Mouse (Mus musculus) frontal cortex, postnatal 14 days (tissue): ENCODE data around the gene Vps11.
A peak's percentile ranks its signal among the peaks of the same experiment; 100 is the strongest.
"Not testable (repeated sequence)": the region's sequence is repeated elsewhere in the genome, so short reads cannot be mapped to it uniquely, and the experiment has no call there.

ENCODE experiments used
- DNase-seq, 2 experiments: peaks; one replicate each; pipeline ENCODE4 v3.0.0; 2022; ENCODE audit warnings: low spot score in 2 of 2

The Vps11 gene

DNA sequence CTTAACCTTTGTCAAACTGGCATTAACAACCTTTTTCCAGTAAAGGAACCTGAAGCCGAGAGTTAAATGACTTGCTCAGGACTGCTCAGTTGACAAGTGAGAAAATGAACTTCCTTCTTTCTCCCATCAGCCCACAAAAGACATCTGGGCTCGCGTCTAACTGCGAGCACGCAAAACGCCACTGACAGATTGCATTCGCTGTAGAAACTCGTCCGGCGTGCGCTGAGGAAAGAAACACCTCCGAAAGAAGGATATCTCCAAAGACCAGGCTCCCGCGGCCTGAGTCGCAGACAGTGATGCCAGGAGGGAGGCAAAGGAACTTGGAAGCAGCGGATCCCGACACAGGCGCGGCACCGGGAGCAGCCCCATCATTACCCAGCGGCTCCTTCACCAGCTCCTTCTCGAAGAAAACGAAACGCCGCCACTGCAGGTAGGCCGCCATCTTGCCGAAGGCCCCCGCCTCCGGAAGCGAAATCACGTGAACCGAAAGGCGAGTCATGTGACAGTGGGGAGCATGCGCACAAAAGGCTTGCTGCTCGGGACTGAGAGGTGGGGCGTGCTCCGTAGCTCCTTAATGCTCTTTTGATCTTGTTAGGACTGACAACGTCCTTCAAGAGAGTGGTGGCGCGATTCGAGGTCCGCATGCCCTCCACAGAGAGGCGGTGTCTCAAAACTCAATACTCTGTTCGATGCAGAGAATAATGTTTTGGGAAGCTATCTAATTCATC is at the start of gene Vps11:
Gene Vps11, minus strand, starts transcription at position 481 of the 728 bp plus-strand sequence.
- peak; percentile 87 to 92 for DNase-seq

- DNase-seq = no peak
These were observed 49.3 kb upstream of the Vps11 start for GRCm38 (mm10) chr9:44410647-44411336.

DNA sequence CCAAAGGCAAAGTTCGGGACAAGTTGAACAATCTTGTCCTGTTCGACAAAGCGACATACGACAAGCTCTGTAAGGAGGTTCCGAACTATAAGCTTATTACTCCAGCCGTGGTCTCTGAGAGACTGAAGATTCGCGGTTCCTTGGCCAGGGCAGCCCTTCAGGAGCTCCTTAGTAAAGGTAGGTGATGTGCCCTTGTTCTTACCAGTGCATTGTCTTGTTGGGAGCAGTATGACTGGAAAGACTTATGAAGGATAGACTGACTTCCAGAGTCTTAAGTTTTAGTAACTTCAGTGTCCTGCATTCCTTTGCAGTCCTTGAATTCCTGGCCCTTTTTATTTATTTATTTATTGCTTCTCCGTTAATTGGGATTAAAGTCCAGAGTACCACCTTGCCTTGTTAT is 47.2 kb upstream of the Vps11 start:
- not testable (repeated sequence) for DNase-seq

DNA sequence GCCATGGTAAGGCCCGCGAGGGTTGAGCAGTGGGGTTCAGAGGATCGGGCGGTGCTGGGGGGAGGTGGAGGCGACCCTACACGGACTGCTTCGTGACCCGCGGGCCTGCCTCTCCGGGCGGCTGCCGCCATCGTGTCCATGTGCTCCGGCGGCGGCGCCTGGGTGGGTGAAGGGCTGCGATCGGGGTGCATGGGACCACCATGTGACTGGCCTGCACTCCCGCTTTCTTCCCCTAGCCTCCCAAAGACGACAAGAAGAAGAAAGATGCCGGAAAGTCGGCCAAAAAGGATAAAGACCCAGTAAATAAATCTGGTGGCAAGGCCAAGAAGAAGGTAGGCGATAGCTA is 46.3 kb upstream of the Vps11 start:
- DNase-seq = no peak

- DNase-seq = peak; percentile 88 to 89
These were observed 45.7 kb upstream of the Vps11 start, which contains the start of the genes Rps25 and Trappc4 for GRCm38 (mm10) chr9:44406906-44407751. Gene Rps25, plus strand, starts transcription at chr9:44407139. Gene Trappc4, minus strand, starts transcription at chr9:44407600.

DNA sequence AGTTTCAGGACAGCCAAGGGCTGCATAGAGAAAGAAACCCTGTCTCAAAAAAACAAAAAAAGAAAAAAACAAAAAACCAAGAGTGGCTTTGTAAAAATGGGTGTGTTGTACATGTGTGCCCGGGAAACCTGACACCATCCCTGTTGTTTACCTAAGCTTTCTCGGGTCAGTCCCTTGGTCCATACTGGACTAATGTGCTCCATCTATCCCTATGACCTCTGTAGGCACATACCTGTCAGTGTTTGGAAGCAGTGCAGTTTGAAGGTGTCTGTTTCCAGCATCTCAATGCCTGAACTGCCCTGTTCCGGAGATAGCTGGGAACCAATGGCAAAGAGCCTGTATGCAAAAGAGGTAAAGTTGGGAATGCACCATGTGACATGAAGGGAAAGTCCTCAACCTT is 43.5 kb upstream of the Vps11 start:
- no peak for DNase-seq

DNA sequence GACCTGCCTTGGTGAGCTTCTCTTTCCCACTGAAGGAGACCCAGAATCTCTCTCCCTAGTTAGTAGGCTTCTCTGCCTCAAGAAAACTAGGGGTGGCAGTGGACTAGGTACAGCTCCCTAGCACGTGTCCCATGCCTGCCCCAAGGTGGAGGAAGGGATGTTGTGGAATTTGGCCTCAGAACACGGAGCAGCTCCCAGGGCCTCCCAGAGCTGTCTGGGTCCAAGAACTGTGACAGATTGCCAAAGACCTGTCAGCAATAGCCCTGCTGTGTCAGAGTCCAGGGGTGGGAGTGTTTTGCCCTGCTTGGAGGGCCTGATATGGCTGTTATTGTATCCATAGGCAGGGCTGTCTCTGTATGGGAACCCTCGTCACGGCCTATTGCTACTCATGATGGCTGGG is 39.6 kb upstream of the Vps11 start:
- no peak for DNase-seq

DNA sequence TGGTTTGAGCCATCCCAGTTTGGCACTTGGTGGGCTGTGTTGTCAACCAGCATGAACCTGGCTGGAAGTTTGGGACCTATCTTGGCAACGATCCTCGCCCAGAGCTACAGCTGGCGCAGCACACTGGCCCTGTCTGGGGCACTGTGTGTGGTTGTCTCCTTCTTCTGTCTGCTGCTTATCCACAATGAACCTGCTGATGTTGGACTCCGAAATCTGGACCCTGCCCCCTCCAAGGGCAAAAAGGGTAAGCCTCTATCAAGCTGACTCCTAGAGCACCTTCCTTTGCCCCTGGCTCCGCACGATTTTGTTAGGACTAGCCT is 38.3 kb upstream of the Vps11 start:
- no peak for DNase-seq

GRCm38 (mm10) chr9:44399114-44399794 is 37.8 kb upstream of the Vps11 start:
- no peak for DNase-seq

- no peak for DNase-seq
These were observed 37.1 kb upstream of the Vps11 start for GRCm38 (mm10) chr9:44398551-44398950.

- no peak for DNase-seq
These were observed 36.6 kb upstream of the Vps11 start for GRCm38 (mm10) chr9:44398087-44398486.

DNA sequence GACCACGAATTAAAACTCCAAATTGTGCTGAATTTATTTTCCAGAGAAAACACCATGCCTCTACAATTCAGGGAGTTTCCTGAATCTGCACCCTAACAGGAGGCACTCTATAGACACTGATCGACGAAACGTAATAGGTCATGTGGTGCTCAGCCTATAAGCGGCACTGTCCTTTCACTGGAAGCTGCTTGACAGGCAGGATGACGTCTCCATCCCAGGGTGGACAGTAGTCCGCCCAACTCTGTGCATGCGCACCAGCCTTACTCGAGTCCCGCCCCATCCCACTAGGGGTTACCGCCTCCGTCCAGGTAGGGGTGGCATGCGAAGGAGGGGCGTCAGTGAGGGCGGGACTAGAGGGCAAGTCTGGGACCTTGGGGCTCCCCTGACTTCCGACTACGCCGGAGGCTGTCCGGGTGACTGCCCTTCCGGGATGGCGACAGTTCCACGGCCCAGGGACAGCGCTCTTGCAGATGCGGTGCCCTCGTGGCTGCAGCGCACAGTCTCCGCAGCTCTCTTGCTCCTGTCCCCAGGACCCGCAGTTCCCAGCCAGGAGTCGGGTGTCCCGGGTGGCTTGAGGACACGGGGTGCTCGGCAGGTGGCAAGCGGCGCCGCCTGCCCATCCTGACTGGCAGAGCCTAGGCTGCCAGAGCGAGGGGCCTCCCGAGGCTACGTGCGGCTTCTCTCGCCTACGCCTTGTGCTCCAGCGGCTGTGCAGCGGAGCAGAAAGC is 35.4 kb upstream of the Vps11 start, which contains the start of gene Slc37a4:
Gene Slc37a4, plus strand, starts transcription at position 169 of the 728 bp plus-strand sequence.
- DNase-seq = peak; percentile 86 to 92

DNA sequence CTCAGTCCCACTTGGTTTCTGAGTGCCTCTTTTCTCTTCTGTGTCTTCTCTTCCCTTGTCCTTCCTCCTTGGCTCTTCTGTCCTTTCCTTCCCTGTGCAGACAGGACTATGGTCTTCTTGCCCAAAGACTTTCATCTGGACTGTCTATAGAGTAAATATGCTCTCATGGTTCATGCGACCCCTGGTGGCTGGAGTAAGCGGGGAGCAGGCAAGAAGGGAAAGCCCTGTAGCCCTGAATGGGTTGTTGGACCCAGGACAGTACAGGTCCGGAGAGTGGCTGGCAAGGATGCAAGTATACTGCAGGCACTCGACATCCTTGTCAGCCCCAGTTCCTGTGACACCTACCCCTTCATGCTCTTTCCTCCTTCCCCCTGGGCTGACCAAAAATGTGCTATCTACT is 30.0 kb upstream of the Vps11 start:
- peak in 1 of 2 experiments; percentile 56 for DNase-seq

- no peak for DNase-seq
These were observed 27.8 kb upstream of the Vps11 start for GRCm38 (mm10) chr9:44389273-44389672.

GRCm38 (mm10) chr9:44387221-44387620 is 25.8 kb upstream of the Vps11 start:
- DNase-seq = no peak

GRCm38 (mm10) chr9:44384596-44384995 is 23.1 kb upstream of the Vps11 start:
- no peak for DNase-seq

- no peak for DNase-seq
These were observed 18.4 kb upstream of the Vps11 start for GRCm38 (mm10) chr9:44379862-44380261.

DNA sequence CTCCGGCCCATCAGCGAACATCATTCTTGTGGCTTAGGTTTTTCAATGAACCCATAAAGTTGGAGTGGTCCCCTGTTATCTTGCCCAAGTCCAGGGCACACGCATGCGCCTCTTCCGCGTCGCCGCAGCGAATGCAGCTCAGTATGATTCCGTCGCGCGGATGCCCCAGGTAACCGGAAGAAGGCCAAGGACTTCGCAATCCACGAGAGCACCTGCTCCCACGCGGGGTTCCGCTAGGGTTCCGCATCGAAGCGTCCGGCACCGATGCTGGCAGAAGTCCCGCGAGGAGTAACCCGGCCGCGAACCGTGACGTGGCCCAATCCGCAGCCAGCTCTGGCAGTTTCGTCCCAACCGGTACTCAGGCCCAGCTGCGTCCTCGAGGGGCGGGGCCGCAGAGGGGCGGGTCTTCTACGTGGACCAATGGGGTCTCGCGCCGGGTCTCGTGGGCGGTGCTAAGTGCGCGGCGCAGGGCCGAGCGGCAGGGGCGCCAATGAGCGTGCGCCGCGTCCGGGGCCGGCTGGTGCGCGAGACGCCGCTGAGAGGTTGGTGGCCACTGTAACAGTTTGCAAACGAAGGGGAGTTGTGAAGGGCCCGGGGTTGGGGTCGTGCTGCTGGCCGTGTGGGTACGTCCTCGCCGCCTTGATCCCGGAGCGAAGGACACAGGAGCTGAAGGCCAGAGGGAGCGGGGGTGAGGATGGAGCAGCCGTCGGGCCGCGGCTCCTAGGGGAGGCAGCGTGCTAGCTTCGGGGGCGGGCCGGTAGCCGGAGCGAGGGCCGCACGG is 17.8 kb upstream of the Vps11 start, which contains the start of gene Hyou1:
Gene Hyou1, plus strand, starts transcription at position 437 of the 781 bp plus-strand sequence.
- peak; percentile 98 to 99 for DNase-seq

- no peak for DNase-seq
These were observed 16.8 kb upstream of the Vps11 start for GRCm38 (mm10) chr9:44378153-44378730.

GRCm38 (mm10) chr9:44377335-44377734 is 15.9 kb upstream of the Vps11 start:
- not testable (repeated sequence) for DNase-seq
